Mouse (Mus musculus): ENCODE data around the gene Kdm4d. TPM values are rescaled to one million over a fixed set of nuclear protein-coding genes. Genes with fewer than 3 reads are reported as not detected.

Gene Kdm4d
- 0.55 and 0.85 TPM in 2 replicates for polyA plus RNA-seq (2015; fragmentation: Nextera tagmentation; extraction: Ambion mirVana)

DNA sequence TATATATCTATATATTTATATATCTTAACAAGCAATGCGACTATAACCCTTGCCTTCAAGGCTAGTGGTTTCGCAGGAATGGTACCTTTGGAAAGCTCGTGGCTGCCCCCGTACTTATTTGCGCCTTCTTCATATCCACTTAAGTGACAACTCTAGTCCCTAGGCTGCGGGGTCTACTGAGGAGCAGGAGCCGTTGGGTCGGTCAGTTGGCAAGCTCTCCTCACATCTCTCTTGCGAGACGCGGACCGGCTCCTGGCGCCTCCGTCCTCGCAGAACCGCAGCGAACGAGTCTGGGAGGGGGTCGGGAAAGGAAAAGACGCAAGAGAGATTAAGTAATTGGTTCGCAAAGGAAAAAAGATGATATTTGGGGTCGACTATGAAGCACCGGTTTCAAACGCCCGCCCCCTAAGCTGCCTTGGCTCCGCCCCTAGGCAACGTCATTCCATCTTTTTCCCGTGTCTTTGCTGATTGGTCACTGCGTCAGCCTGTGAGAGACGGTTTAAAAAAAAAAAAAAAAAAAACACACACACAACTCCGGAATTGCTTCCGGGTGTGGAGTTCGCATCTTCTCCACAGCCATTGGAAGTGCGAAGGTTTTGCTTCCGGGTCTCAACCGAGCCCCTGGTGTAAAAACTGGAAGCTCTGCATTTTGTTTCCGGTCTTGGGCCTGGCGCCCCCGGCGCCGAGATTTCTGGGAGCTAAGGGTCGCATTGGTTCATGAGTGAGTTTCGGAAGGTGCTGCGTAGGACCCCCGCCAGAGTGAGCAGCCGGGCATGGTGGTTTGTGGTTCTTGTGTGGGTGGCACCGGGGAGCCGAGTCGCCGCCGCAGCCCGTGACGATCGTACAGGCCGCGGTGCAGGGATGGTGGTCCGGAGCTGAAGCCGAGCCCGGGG is at the start of gene Kdm4d, which contains the start of gene Cwc15:
Gene Kdm4d (minus strand): TSS at position 460 of the 893 bp plus-strand sequence.
Gene Cwc15 (plus strand): TSS at position 595 of the 893 bp plus-strand sequence.
- under 1% methylated on average over 59 of the region's 59 CpGs for WGBS

DNA sequence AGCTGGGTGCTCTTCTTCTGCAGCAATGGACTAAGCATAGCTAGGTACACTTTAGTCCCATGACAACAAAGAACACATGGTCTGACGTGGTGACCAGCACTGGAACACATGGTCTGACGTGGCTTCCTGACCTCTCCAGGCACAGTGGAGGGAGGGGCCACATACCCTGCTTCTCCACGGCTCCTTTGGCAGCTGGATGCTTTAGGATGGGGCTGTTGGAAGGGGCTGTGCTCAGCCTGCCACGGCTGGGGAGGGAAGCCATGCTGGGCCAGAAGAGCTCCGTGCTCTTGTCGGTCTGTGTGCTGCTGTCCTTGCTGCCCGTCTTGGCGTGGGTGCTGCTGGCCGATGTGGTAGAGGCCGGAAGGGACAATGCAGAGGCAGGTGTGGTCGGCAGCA is 48.1 kb upstream of the Kdm4d start:
- Histone ChIP-seq H3K4me2 (replicated peaks) (no peak overlapping the region), H3K27ac (replicated peaks) (no peak overlapping the region), H3K36me3 (peaks cover 85% of the 10 kb centered on the region), H3K27me3 (no peaks in the 10 kb centered on the region), H3K4me3 (replicated peaks) (no peak overlapping the region), H3K4me1 (peaks cover 16% of the 10 kb centered on the region), H3K9ac (no peak overlapping the region), H3K9me3 (replicated peaks) (no peaks in the 10 kb centered on the region)
- ATAC-seq (ENCODE audit: insufficient number of reproducible peaks, low FRiP score, low TSS enrichment, low read depth): 0 out of 2 replicates have a peak, but pooled peaks have one; percentile 18
- WGBS: 63% methylated on average over 11 of the region's 11 CpGs

More for the DNA sequence above, at the start of gene Kdm4d, which contains the start of gene Cwc15:
- no peaks in the 10 kb centered on the region for H3K9me3 ChIP-seq (replicated peaks)
- H3K9ac ChIP-seq: peak within 1 kb of the TSS; percentile 80
- H3K4me1 ChIP-seq: peaks cover 10% of the 10 kb centered on the region
- ATAC-seq (ENCODE audit: insufficient number of reproducible peaks, low FRiP score, low TSS enrichment, low read depth): peak; percentile 99
- H3K27me3 ChIP-seq: no peaks in the 10 kb centered on the region
- peak within 1 kb of the TSS; percentile 85 for H3K4me3 ChIP-seq (replicated peaks)
- peak within 1 kb of the TSS; percentile 76 for H3K27ac ChIP-seq (replicated peaks)
- H3K36me3 ChIP-seq: peaks cover 30% of the 10 kb centered on the region
- peak within 1 kb of the TSS; percentile 66 for H3K4me2 ChIP-seq (replicated peaks)

DNA sequence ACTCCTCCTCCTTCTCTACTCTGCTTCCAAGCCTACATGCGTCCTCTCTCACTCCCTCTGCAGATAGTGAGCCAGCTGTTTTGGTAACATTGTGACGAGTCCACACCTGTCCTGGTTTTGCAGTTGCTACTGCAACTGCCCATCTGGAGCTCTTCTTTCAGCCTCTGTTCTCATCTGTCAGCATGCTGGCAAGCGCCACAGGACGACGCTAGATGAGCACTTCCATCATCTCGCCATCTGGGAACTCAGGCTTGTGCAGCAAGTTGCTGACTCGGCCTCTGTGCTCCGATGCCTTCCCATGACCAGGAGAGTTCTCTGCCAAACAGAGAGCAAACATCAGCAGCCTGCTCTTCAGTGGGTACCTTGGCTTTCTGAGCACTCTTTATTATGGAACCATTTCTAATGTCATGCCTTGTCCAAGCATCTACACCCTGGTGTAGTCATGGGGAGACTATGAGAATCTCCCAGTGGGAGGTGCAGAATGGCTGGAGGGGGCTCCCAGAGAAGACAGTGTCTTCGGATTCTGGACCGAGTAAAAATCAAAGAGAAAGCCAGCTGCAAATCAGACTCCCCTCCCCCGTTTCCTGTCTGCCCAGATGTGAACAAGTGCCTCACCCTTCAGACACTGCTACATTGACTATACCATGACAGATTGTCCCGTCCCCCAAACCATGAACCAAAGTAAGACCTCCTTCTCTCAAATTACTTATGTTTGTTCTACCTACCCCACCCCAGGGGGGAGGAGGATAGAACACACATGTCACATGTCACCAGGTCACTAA is 47.5 kb upstream of the Kdm4d start:
- Histone ChIP-seq H3K27ac (replicated peaks) (peak overlapping the region; percentile 17; the same call in 1 of the 2 replicates), H3K9me3 (replicated peaks) (no peaks in the 10 kb centered on the region), H3K36me3 (peaks cover 83% of the 10 kb centered on the region), H3K4me1 (peaks cover 16% of the 10 kb centered on the region), H3K4me3 (replicated peaks) (no peak overlapping the region), H3K9ac (no peak overlapping the region), H3K27me3 (no peaks in the 10 kb centered on the region), H3K4me2 (replicated peaks) (no peak overlapping the region)
- peak; percentile 36; the same call in 1 of the 2 replicates for ATAC-seq (ENCODE audit: insufficient number of reproducible peaks, low FRiP score, low TSS enrichment, low read depth)
- 42% methylated on average over 12 of the region's 12 CpGs for WGBS

DNA sequence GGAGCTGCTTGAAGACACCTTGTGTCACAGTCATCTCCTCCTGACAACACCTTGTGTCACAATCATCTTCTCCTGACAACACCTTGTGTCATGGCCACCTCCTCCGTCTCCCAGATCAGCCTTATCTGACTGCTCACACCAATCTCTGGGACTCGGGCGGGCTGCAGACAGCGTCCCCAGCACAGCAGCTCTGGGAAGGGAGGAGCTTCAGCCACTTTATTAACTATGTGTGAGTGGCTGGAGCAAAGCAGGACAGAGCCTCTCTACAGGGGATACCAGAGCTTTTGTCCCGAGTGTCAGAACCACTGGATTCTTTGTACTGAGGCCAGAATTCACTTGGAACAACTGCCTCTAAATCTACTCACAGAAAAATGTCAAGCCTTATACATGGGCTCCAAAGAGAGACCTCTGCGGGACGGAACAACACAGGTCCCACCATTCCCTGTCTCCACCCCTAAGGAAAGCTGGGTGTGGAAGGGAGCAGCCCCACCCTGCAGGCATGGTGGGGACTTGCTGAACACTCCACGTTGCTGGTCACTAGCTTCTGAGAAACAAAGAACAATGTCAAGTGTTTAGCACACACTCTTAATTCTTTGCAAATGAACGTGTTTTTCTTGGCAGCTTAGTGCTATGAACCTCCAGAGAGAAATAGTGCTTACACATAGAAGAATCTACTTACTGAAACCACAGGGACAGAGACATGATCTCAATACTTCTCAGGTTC is 43.9 kb upstream of the Kdm4d start:
- no peak for ATAC-seq (ENCODE audit: insufficient number of reproducible peaks, low FRiP score, low TSS enrichment, low read depth)
- H3K9me3 ChIP-seq (replicated peaks): no peaks in the 10 kb centered on the region
- peaks cover 83% of the 10 kb centered on the region for H3K36me3 ChIP-seq
- H3K4me1 ChIP-seq: peaks cover 16% of the 10 kb centered on the region
- H3K27ac ChIP-seq (replicated peaks): no peak overlapping the region
- no peak overlapping the region for H3K4me2 ChIP-seq (replicated peaks)
- no peak overlapping the region for H3K4me3 ChIP-seq (replicated peaks)
- WGBS: 63% methylated on average over 9 of the region's 9 CpGs
- no peak overlapping the region for H3K9ac ChIP-seq
- no peaks in the 10 kb centered on the region for H3K27me3 ChIP-seq

DNA sequence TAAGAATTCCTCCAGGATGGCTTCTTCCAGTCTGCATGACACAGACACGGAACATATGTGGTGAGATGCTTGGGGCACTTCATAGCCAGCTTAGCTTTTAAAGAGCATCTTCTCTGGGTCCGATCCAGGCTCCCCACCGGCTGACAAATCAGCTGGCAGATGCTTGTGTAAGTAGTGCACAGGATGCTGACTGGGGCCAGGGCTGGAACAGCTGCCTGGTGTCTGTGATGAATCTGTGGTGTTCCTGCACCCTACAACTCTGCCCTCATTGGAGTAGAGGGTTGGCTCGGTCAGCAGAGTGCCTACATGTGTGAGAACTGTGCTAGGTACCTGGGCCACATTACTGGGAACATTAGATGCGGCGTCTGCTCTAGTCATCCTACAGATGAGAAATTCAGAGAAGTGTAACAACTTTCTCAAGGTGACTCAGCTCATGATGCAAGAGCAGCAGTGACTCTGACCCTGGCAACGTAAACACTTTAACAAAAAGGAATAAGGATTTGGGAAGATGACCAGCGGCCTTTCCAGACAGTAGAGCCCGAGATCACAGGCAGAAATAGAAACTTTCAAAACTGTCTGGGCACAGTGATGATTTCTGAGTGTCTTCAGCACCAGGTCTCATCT is 34.7 kb upstream of the Kdm4d start:
- H3K9ac ChIP-seq: no peak overlapping the region
- no peaks in the 10 kb centered on the region for H3K27me3 ChIP-seq
- H3K36me3 ChIP-seq: peaks cover 10% of the 10 kb centered on the region
- H3K4me3 ChIP-seq (replicated peaks): no peak overlapping the region
- H3K4me1 ChIP-seq: no peaks in the 10 kb centered on the region
- no peak overlapping the region for H3K27ac ChIP-seq (replicated peaks)
- H3K4me2 ChIP-seq (replicated peaks): no peak overlapping the region
- 76% methylated on average over 9 of the region's 9 CpGs for WGBS
- ATAC-seq (ENCODE audit: insufficient number of reproducible peaks, low FRiP score, low TSS enrichment, low read depth): no peak
- no peaks in the 10 kb centered on the region for H3K9me3 ChIP-seq (replicated peaks)

DNA sequence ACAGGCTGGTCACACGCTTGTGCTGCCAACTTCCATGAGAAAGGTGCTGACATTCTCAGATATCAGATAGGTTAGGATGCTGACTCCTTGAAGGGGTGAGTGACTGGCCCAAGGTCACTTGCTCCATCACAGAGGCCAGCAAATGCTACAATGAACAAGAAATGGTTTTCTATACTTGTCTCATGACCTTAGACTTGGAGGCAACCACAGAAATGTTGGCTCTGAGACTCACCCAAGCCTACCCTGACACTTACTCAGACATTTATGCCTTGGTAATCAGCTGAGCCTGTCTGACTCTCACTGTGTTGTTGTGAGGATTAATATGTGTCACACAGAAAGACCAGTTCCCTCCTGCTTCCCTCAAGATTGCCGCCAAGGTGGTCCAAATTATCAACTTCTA is 33.4 kb upstream of the Kdm4d start:
- H3K9me3 ChIP-seq (replicated peaks): no peaks in the 10 kb centered on the region
- H3K4me1 ChIP-seq: no peaks in the 10 kb centered on the region
- H3K27me3 ChIP-seq: no peaks in the 10 kb centered on the region
- peaks cover 2% of the 10 kb centered on the region; the same call in 1 of the 2 replicates for H3K36me3 ChIP-seq
- H3K27ac ChIP-seq (replicated peaks): no peak overlapping the region
- no peak for ATAC-seq (ENCODE audit: insufficient number of reproducible peaks, low FRiP score, low TSS enrichment, low read depth)
- H3K4me3 ChIP-seq (replicated peaks): no peak overlapping the region
- H3K9ac ChIP-seq: no peak overlapping the region
- 90% methylated on average over 2 of the region's 2 CpGs for WGBS
- H3K4me2 ChIP-seq (replicated peaks): no peak overlapping the region

DNA sequence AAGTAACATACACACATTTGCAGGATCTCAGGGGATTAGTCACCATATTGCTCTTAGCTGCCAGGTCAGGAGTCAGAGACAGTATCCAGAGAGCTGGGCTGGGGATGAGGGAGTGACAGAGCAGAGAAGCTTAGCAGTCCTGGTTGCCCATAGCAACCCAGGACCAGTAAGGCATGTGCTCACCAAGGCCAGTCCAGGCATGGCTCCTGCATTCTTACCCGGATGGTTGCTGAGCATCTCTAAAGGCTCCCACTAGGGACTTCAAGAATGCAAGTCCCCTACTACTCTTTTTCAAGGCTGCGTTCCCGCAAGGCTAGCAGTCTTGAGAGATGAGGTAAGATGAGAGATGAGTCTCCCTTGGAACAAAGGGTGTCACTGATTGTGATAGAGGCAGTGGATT is 32.0 kb upstream of the Kdm4d start:
- ATAC-seq (ENCODE audit: insufficient number of reproducible peaks, low FRiP score, low TSS enrichment, low read depth): no peak
- 43% methylated on average over 3 of the region's 3 CpGs for WGBS
- no peak overlapping the region for H3K9ac ChIP-seq
- H3K27me3 ChIP-seq: no peaks in the 10 kb centered on the region
- H3K4me2 ChIP-seq (replicated peaks): no peak overlapping the region
- H3K36me3 ChIP-seq: no peaks in the 10 kb centered on the region
- H3K9me3 ChIP-seq (replicated peaks): no peaks in the 10 kb centered on the region
- no peaks in the 10 kb centered on the region for H3K4me1 ChIP-seq
- no peak overlapping the region for H3K27ac ChIP-seq (replicated peaks)
- H3K4me3 ChIP-seq (replicated peaks): no peak overlapping the region

DNA sequence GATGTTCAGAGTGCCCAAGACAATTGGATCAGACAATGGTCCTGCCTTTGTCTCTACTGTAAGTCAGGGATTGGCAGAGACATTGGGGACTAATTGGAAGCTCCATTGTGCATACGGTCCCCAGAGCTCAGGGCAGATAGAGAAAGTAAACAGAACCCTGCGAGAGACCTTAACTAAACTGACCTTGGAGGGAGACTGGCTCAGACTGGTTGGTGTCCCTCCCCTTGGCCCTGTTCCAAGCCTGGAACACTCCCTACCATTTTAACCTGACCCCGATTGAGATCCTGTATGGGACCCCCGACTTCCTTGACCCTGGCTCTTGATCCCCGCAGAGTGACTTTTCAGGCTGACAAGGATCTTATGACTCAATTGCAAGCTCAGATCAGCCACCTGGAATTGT is 29.7 kb upstream of the Kdm4d start:
- no peak overlapping the region for H3K4me3 ChIP-seq (replicated peaks)
- no peaks in the 10 kb centered on the region for H3K36me3 ChIP-seq
- no peaks in the 10 kb centered on the region for H3K9me3 ChIP-seq (replicated peaks)
- H3K27me3 ChIP-seq: no peaks in the 10 kb centered on the region
- ATAC-seq (ENCODE audit: insufficient number of reproducible peaks, low FRiP score, low TSS enrichment, low read depth): no peak
- no peak overlapping the region for H3K27ac ChIP-seq (replicated peaks)
- no peak overlapping the region for H3K9ac ChIP-seq
- no peak overlapping the region for H3K4me2 ChIP-seq (replicated peaks)
- no peaks in the 10 kb centered on the region for H3K4me1 ChIP-seq
- 81% methylated on average over 5 of the region's 5 CpGs for WGBS

DNA sequence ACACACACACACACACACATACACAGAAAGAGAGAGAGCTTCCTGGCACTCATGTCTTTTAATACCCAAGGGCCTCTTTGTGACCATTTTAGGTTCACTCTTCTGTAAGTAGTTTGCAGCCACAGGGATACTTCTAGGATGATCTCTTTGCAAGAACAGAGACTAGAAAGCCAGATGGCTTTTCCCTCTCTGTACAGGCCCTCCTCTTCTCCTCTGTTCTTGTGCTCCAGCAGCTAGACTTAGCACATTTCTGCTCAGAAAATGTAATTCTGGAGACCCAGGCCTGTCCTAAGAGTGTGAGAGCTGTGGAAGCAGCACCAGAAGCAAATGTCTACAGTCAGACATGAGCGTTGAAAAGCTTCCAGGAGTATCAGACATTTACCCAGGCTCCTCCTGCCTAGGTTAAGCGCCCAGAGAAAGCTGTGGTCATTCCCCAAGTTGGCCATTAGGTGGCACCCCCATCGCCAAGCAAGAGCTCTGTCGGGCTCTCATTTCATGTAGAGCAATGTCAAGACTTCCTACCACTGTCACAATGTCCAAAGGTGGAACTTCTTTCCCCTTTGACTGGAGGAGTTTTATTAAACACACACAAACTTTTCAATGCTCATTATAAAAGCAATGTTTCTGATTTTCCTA is 23.2 kb upstream of the Kdm4d start:
- peak; percentile 48; the same call in 1 of the 2 replicates for ATAC-seq (ENCODE audit: insufficient number of reproducible peaks, low FRiP score, low TSS enrichment, low read depth)
- no peaks in the 10 kb centered on the region for H3K4me1 ChIP-seq
- H3K4me2 ChIP-seq (replicated peaks): no peak overlapping the region
- H3K27ac ChIP-seq (replicated peaks): no peak overlapping the region
- H3K9me3 ChIP-seq (replicated peaks): no peaks in the 10 kb centered on the region
- 6% methylated on average over 4 of the region's 4 CpGs for WGBS
- H3K36me3 ChIP-seq: no peaks in the 10 kb centered on the region
- no peaks in the 10 kb centered on the region for H3K27me3 ChIP-seq
- no peak overlapping the region for H3K9ac ChIP-seq
- no peak overlapping the region for H3K4me3 ChIP-seq (replicated peaks)

DNA sequence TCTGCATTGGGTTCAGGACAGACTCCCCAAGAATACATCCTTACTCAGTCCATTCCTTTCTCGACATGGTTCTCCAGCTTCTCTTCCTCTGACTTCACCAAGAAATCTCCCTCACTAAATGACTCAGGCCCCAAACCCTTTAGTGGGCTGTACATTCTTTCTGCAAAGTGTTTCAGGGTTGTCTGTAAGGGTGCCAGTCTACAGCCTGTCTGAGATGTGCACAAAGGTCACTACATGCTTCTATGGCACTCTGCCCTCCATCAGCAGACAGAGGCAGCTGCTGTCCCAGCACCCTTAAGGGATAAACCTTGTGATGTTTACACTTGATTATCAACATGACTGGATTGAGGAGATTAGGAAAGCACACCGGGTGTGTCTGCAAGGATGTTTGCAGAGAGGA is 21.4 kb upstream of the Kdm4d start:
- Histone ChIP-seq H3K36me3 (no peaks in the 10 kb centered on the region), H3K9me3 (replicated peaks) (no peaks in the 10 kb centered on the region), H3K4me2 (replicated peaks) (no peak overlapping the region), H3K4me1 (no peaks in the 10 kb centered on the region), H3K27me3 (no peaks in the 10 kb centered on the region), H3K9ac (no peak overlapping the region), H3K4me3 (replicated peaks) (no peak overlapping the region), H3K27ac (replicated peaks) (no peak overlapping the region)
- WGBS: 40% methylated on average over 2 of the region's 2 CpGs
- no peak for ATAC-seq (ENCODE audit: insufficient number of reproducible peaks, low FRiP score, low TSS enrichment, low read depth)

Data from embryonic facial prominence, embryonic 15.5 days (tissue).